Mouse (Mus musculus) myocyte (in vitro differentiated cells): ENCODE measurements around the gene Reps2. TPM values are rescaled to one million over a fixed set of nuclear protein-coding genes. Genes with fewer than 3 reads are reported as not detected.

Experiments used
- H3K27me3 ChIP-seq: one replicate; pipeline ENCODE4 v1.6.1; 2011; ENCODE audit not compliant: control insufficient read depth, insufficient read depth, insufficient read length
- H3K36me3 ChIP-seq: one replicate; pipeline ENCODE4 v1.6.1; 2011; ENCODE audit not compliant: control insufficient read depth, insufficient read depth
- H3K4me2 ChIP-seq: one replicate; pipeline ENCODE4 v1.6.1; 2011; ENCODE audit warnings: low read depth, control low read depth
- H3K4me3 ChIP-seq: one replicate; pipeline ENCODE4 v1.5.1; 2011; ENCODE audit warnings: mild to moderate bottlenecking, control low read depth, moderate library complexity
- H3K79me2 ChIP-seq: one replicate; pipeline ENCODE4 v1.6.1; 2011; ENCODE audit not compliant: control insufficient read depth, insufficient read depth
- H3ac ChIP-seq: one replicate; pipeline ENCODE4 v1.6.1; 2011; ENCODE audit not compliant: control insufficient read depth, insufficient read length
- CEBPB ChIP-seq: IDR thresholded peaks from 2 replicates; pipeline ENCODE4 v1.6.1; 2011; ENCODE audit warnings: mild to moderate bottlenecking, moderate library complexity; ENCODE audit not compliant: poor library complexity, insufficient read depth, severe bottlenecking
- E2F4 ChIP-seq: IDR thresholded peaks from one replicate; pipeline ENCODE4 v1.6.1; 2011; ENCODE audit warnings: mild to moderate bottlenecking, control low read depth, moderate library complexity; ENCODE audit not compliant: insufficient read depth
- MAX ChIP-seq: IDR thresholded peaks from one replicate; pipeline ENCODE4 v1.6.1; 2011; ENCODE audit warnings: low read depth, mild to moderate bottlenecking, control low read depth
- MYOD1 ChIP-seq, 3 experiments: IDR thresholded peaks; one replicate each; pipeline ENCODE4 v1.6.1; 2011; ENCODE audit warnings: control low read depth in 2 of 3, low read depth in 2 of 3, mild to moderate bottlenecking in 2 of 3, moderate library complexity in 1 of 3; ENCODE audit not compliant: insufficient read length in 2 of 3, control insufficient read depth in 1 of 3
- MYOG ChIP-seq, 3 experiments: IDR thresholded peaks; one replicate each; pipeline ENCODE4 v1.6.1; 2011; ENCODE audit warnings: control low read depth in 2 of 3, low read depth in 2 of 3, mild to moderate bottlenecking in 2 of 3; ENCODE audit not compliant: insufficient read length in 2 of 3, control insufficient read depth in 1 of 3, insufficient read depth in 1 of 3
- POLR2A ChIP-seq: IDR thresholded peaks from one replicate; pipeline ENCODE4 v1.6.1; 2011; ENCODE audit warnings: low read depth, mild to moderate bottlenecking, control low read depth, moderate library complexity; ENCODE audit not compliant: insufficient read length
- POLR2AphosphoS2 ChIP-seq: IDR thresholded peaks from one replicate; pipeline ENCODE4 v1.6.1; 2011; ENCODE audit warnings: low read depth, control low read depth; ENCODE audit not compliant: insufficient read length
- REST ChIP-seq: IDR thresholded peaks from one replicate; pipeline ENCODE4 v1.6.1; 2011; ENCODE audit warnings: mild to moderate bottlenecking, control low read depth, moderate library complexity; ENCODE audit not compliant: insufficient read depth, insufficient read length
- SRF ChIP-seq: IDR thresholded peaks from one replicate; pipeline ENCODE4 v1.6.1; 2011; ENCODE audit warnings: low read depth; ENCODE audit not compliant: control insufficient read depth, insufficient read length
- TCF12 ChIP-seq: IDR thresholded peaks from one replicate; pipeline ENCODE4 v1.6.1; 2011; ENCODE audit warnings: mild to moderate bottlenecking, control low read depth; ENCODE audit not compliant: poor library complexity, insufficient read depth, severe bottlenecking
- TCF3 ChIP-seq: IDR thresholded peaks from one replicate; pipeline ENCODE4 v1.6.1; 2011; ENCODE audit warnings: low read depth, control low read depth; ENCODE audit not compliant: insufficient read length
- USF1 ChIP-seq: IDR thresholded peaks from one replicate; pipeline ENCODE4 v1.6.1; 2011; ENCODE audit warnings: low read depth, mild to moderate bottlenecking, control low read depth, moderate library complexity
- polyA plus RNA-seq: library from polyadenylated mRNA; unstranded; fragments of >200 nt; fragmentation: generic; extraction: Trizol; gene quantifications from one replicate; pipeline ENCODE4 v1.2.1, GENCODE M21; 2012; ENCODE audit warnings: missing spikeins

Reps2 gene
- polyA plus RNA-seq, 1 experiment, result 0.05 TPM

DNA sequence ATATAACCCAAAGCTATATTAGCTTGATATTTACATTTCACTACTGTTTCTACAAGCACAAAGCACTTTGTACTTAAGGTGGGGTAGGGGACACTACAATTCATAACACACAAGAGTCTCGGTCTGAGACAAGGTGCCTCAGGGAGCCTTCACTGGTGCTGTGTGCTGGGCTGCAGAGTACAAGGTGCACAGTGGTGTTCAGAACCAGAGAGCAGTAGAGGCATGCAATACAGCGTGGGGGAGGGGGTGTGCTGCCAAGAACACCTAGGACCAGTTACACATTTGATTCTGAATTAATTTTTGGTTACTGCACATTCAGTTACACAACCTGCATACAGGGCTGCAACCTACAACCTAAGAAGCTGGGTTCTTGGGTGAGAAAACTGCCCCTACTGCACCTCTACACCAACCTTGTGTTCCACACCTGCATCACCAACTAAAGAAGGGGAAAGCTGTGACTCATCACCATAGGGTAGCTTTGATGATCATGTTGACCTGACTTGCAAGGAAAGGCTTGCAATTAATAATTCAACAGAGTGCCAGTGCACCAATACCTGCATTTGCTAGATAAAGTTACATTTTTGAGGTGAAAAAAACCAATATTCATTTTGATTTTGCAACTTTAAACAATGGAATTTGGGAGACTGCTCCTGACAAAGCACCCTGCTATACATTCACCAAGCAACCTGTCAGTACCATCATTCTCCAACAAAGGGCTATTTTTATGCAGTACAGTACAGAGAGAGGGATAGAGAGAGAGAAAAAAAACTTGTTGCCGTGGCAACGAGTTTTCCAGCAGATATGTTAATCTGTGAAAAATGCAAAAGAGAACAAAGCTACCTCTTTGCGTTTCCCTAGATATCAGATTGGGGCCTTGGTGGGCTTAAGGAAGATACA is 22.0 kb downstream of the Reps2 start:
- Histone ChIP-seq H3K36me3 (no peaks in the 10 kb centered on the region), H3K79me2 (no peaks in the 10 kb centered on the region), H3ac (no peak overlapping the region), H3K4me2 (no peak overlapping the region), H3K27me3 (no peaks in the 10 kb centered on the region), H3K4me3 (no peak overlapping the region)
- TF ChIP-seq MYOD1 (IDR thresholded peaks at IDR 0.05; ENCODE audit: control insufficient read depth in 1 of 3, insufficient read length in 2 of 3, low read depth in 2 of 3) (no peak), TCF3 (no peak), POLR2AphosphoS2 (no peak), TCF12 (no peak), POLR2A (no peak), USF1 (no peak), CEBPB (no peak), E2F4 (no peak), MAX (no peak), SRF (no peak), MYOG (IDR thresholded peaks at IDR 0.05; ENCODE audit: control insufficient read depth in 1 of 3, insufficient read depth in 1 of 3, insufficient read length in 2 of 3, low read depth in 2 of 3) (no peak), REST (no peak)

DNA sequence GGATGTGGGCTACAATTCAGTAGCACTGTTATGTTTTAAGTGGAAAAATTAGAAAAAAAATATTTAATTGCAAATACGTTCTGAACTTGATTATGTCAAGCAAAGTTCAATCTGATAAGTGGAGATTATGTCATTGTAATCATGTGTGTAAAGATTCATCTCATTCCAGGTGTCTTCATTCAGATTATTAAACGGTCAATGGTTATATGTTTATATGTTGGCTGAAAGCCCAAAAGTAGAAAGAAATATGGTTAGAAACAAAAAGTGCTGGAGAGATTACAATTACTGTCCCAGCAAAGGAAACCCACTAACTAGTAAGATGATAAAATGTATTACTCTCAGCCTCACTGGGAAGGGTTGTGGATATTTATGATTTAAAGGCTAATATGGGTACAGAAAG is 23.7 kb downstream of the Reps2 start:
- TF ChIP-seq CEBPB, result no peak
- TF ChIP-seq TCF3, result no peak
- TF ChIP-seq MYOD1 (IDR thresholded peaks at IDR 0.05; ENCODE audit: control insufficient read depth in 1 of 3, insufficient read length in 2 of 3, low read depth in 2 of 3), result no peak
- H3K4me3 ChIP-seq, result no peak overlapping the region
- H3ac ChIP-seq, result no peak overlapping the region
- H3K27me3 ChIP-seq, result no peaks in the 10 kb centered on the region
- H3K79me2 ChIP-seq, result no peaks in the 10 kb centered on the region
- no peak overlapping the region for H3K4me2 ChIP-seq
- H3K36me3 ChIP-seq, result no peaks in the 10 kb centered on the region

DNA sequence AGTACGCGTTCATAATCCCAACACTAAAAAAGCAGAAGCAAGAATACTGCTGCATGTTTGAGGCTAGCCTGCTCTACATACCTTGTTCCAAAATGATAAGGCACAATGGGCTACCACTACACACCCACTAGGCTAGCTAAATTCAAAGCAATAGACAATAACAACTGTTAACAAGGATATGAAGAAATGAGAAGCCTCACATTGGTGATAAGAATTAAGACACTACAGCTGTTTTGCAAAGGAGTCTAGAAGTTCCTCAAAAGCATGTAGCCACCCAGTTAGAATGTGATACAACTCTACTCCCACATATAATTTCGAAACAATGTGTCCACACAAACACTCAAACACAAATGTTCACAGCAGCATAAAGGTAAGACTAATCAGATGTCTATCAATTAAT is 24.9 kb downstream of the Reps2 start:
- H3K27me3 ChIP-seq, result no peaks in the 10 kb centered on the region
- H3K4me3 ChIP-seq, result no peak overlapping the region
- no peaks in the 10 kb centered on the region for H3K79me2 ChIP-seq
- no peak overlapping the region for H3ac ChIP-seq
- no peaks in the 10 kb centered on the region for H3K36me3 ChIP-seq
- H3K4me2 ChIP-seq, result no peak overlapping the region
- TF ChIP-seq CEBPB (no peak), TCF3 (no peak), MYOG (IDR thresholded peaks at IDR 0.05; ENCODE audit: control insufficient read depth in 1 of 3, insufficient read depth in 1 of 3, insufficient read length in 2 of 3, low read depth in 2 of 3) (no peak), SRF (no peak), MYOD1 (IDR thresholded peaks at IDR 0.05; ENCODE audit: control insufficient read depth in 1 of 3, insufficient read length in 2 of 3, low read depth in 2 of 3) (no peak), TCF12 (no peak), POLR2AphosphoS2 (no peak), MAX (no peak), USF1 (no peak), E2F4 (no peak), POLR2A (no peak), REST (no peak)

DNA sequence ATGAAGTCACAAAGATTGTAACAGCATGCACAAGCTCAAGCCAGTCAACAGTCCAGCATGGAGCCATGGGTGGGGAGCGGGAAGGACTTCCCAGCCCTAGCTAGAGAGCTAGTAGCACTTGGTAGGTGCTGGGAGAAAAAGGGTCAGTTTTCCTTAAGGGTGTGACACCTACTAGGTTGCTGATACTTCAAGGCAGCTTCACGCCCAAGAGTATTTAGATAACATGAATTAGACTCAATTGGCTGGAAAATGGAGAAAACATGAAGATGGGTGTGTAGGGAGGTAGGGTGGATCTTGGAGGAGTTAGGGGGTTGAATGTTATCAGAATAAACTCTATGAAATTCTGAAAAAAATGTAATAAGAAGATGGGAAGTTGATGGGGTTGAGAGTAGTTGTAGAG is 37.3 kb downstream of the Reps2 start:
- no peak for TF ChIP-seq TCF3
- no peak for TF ChIP-seq MYOG (IDR thresholded peaks at IDR 0.05; ENCODE audit: control insufficient read depth in 1 of 3, insufficient read depth in 1 of 3, insufficient read length in 2 of 3, low read depth in 2 of 3)
- TF ChIP-seq REST, result no peak
- no peak for TF ChIP-seq POLR2AphosphoS2
- no peak for TF ChIP-seq E2F4
- TF ChIP-seq SRF, result no peak
- TF ChIP-seq TCF12, result no peak
- TF ChIP-seq MYOD1 (IDR thresholded peaks at IDR 0.05; ENCODE audit: control insufficient read depth in 1 of 3, insufficient read length in 2 of 3, low read depth in 2 of 3), result no peak
- TF ChIP-seq CEBPB, result no peak
- no peak for TF ChIP-seq USF1
- no peak for TF ChIP-seq MAX
- no peak for TF ChIP-seq POLR2A
- no peak overlapping the region for H3K4me3 ChIP-seq
- H3K4me2 ChIP-seq, result no peak overlapping the region
- H3ac ChIP-seq, result no peak overlapping the region
- H3K36me3 ChIP-seq, result no peaks in the 10 kb centered on the region
- no peaks in the 10 kb centered on the region for H3K79me2 ChIP-seq
- H3K27me3 ChIP-seq, result no peaks in the 10 kb centered on the region

DNA sequence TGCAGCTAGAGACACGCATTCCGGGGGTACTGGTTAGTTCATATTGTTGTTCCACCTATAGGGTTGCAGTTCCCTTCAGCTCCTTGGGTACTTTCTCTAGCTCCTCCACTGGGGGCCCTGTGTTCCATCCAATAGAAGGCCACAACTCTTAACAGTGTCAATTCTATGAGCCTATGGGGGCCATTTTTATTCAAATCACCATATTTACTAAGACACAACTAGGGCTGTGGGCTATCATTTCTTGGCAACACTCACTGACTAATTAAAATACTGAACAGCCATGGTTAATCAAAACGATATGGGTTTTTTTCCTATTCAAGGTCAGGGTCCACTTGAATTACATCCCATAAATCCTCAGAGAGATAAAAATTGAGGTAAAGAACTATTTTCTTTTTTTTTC is 43.8 kb downstream of the Reps2 start:
- Histone ChIP-seq H3K4me2 (no peak overlapping the region), H3K4me3 (no peak overlapping the region), H3K36me3 (no peaks in the 10 kb centered on the region), H3K27me3 (no peaks in the 10 kb centered on the region), H3K79me2 (no peaks in the 10 kb centered on the region), H3ac (no peak overlapping the region)
- TF ChIP-seq MAX (no peak), MYOG (IDR thresholded peaks at IDR 0.05; ENCODE audit: control insufficient read depth in 1 of 3, insufficient read depth in 1 of 3, insufficient read length in 2 of 3, low read depth in 2 of 3) (no peak), MYOD1 (IDR thresholded peaks at IDR 0.05; ENCODE audit: control insufficient read depth in 1 of 3, insufficient read length in 2 of 3, low read depth in 2 of 3) (no peak), TCF3 (no peak), E2F4 (no peak), USF1 (no peak), CEBPB (no peak), POLR2A (no peak), TCF12 (no peak), REST (no peak), POLR2AphosphoS2 (no peak), SRF (no peak)
